Mouse (Mus musculus) cerebellum, adult (tissue): Measurements from ENCODE around the gene Mybbp1a.
"Not testable (repeated sequence)": the region's sequence is repeated elsewhere in the genome, so short reads cannot be mapped to it uniquely, and the experiment has no call there.

Source experiments
- ATAC-seq: cut with Nextera tagmentation; 2 replicates; pipeline ENCODE4 v1.9.2; 2017; ENCODE audit warnings: mild to moderate bottlenecking, moderate library complexity, mixed read lengths; ENCODE audit not compliant: insufficient number of reproducible peaks, low FRiP score, low TSS enrichment

Gene Mybbp1a

DNA sequence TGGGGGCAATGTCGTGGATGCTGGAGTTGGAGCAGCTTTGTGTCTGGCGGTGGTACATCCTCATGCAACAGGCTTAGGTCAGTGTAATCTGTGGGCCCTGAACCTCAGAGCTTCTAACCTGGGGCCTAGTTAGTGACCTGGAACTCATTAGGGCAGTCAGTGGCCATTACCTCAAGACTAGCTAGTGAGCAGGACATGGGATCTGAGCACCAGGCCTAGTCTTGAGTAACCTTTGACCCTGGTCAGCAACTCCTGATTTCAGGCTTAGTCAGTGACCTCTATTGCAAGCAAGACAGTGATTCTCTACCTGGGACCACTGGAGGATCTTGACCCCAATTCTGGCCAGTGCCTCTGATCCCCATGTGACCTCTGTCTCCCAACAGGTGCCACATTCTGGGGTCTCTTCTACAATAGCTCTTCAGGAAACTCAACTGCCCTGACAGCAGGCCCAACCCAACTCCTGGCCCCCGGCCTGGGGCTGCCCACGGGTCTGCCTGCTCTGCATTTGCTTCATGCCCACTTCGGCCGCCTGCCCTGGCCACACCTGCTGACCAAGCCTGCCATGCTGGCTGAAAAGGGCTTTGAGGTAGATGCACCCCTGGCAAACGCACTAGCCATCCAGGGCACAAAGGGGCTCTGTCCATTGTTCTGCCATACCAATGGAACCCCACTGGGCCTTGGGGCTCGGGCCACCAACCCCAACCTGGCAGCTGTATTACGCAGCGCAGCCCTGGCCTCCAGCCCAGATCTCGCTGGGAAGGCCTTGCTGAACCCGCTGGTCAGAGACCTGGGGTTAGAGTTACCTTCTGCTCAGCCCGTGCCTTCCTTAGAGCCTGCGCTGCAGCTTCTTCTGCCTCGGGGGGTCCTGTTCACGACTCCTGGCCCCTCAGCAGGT lies 4.2 kb upstream of the Mybbp1a start:
- no peak for ATAC-seq

DNA sequence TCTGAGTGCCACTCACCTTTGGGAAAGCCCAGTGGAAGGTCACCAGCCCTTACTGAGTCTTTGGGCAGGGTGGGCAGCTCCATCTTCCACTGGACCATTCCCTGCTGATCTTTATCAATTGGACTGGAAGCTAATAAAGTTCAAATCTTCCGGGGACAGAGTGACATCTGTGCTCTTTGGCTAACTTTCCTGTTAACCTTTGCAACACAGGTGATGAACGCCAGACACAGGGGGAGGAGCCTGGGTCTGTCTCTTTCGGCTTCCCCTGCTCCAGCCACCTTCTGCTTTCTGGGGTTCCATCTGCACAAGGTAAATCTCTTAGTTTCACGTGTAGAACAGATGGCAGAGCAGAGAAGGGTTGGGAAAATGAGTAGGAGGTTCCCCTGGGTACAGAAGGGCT lies 2.7 kb upstream of the Mybbp1a start:
- no peak for ATAC-seq

GRCm38 (mm10) chr11:72440597-72440964 lies 574 bp upstream of the Mybbp1a start:
- ATAC-seq = not testable (repeated sequence)

DNA sequence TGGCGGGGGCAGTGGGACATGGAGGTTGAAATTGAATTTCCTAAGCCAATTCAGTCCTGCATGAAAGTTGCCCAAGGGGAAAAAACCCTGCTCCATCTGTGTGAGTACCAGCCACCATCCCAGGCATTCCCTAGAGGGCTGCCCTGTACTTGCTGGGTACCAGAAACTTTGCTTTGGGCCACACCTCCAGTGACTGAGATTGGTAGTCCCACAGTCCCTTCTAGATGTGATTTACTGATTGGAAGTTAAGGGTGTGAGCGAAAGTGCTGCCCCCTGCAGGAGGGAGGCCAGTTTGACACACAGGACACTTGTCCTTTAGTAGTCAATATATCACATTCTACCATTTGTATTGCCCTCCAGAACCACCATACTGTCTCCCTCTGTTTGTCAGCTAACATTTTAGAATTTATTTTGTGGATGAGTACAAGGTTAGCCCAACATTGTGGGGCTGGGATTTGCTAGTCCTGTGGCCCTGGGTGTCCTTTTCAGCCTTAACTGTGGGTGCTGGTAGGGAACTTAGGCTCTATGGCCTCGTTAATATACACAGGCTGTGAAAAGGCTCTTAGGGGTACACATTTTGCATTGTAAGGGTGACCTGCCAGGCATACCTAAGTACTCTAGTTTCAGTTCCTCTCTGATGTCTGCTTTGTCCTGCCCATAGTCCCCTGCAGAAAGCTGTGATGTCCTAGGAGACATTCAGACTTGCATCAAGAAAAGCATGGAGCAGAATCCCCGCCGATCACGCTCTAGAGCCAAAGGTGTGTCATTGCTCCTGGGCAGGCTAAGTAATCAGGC lies 5.4 kb downstream of the Mybbp1a start:
- no peak for ATAC-seq

GRCm38 (mm10) chr11:72447475-72447874 lies 6.3 kb downstream of the Mybbp1a start:
- ATAC-seq = no peak

DNA sequence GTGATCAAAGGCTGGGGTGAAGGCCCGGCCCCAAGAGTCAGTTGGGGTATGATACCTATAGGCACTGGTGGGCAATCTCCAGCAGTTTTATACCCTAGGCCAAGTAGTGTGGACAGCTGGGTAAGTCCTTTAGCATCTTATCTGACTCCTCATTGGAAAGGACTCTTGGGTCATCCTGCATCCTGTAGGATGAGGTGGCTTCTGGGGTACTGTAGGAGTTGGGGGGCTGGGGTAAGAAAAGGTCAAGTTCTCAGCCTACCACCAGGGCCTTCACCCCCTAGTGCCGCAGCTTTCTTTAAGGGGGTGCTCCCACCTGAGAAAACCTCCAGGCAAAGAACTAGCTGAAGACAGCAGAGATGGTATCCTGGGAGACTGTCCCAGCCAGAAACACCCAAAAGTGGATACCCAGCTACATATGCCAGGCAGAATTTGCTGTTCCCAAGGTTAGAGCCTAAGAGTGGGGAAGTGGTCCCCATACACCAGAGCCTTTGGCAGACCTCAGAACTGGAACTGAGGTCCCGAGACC lies 11.0 kb downstream of the Mybbp1a start:
- no peak for ATAC-seq

DNA sequence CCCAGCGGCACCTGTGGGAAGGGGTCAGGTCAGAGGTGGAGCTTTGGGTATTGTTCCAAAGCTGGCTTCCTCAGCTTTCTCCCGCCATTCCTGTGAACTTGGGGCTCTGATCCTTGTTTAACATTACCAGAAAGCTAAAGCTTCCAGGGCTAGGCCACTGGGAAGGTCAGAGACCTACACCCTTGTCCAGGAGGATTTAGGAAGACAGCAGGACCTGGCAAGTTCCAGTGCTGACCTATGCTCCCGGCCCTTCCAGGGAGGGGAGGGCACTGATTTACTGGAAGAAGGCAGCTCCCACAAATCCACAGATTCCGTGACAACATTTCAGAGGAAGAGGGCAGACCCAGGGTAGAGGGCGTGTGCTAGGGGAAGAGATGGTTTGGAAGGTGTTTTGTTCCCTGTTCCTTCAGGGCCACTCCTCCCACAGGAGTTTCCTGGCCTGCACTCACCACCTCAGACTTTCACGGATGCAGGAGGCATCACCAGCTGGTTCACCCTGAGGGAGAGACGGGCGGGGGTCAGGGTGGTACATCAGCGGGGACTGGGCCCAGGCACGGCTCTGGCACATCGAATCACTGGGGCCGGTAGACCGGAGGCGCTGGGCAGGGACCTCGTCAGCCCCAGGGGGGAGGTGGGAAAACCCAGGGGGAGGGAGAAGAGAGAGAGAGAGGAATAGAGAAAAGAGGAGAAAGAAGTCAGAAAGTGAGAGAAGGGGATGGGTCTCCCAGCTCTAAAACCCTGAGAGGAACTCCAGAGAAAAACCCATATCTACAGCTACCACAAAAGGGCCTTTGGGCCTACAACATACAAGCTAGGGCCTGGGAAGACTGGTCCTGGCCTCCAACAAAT lies 12.2 kb downstream of the Mybbp1a start:
- ATAC-seq = no peak

DNA sequence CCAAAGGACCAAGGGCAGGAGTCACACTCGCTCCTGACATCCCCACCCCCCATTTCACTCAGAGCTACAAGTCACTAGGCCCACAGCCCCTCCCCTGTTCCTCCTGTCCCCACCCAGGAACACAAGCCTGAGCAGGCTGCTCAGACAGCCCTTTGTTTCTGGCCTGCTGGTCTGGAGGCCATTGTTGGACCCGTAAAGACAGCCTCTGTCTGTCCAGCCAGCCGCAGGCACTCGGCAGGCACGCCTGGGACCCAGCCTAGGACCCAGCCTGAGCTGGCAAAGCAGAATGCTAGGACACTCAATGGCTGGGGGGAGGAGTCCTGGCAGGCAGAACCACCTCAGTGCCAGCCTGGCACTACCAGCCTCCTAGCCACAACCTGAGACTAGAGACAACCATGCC lies 14.5 kb downstream of the Mybbp1a start:
- ATAC-seq = no peak

DNA sequence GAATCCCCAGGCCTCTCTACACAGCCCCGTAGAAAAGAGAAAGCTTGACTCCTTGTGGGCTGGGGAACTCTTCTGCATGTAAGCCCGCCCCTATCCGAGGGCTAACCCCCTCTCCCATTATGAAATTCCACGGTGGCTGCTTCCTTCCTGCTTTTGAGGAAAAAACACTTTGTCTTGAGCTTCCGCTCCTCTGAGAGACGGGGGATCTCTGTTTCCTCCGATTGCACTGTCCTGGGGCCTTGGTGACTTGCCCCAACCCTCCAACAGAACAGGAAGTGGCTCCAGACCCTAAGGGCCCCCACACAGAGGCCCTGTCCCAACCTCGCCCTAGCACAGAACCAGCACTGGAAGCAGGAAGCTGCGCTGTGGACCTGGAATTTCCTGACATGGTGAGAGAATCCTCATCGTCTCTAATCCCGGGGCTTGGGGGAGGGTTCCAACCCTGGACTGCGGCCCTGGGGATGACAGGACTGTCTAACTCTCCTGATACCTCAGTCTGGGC lies 16.9 kb downstream of the Mybbp1a start:
- ATAC-seq = no peak

- no peak for ATAC-seq
Observed at GRCm38 (mm10) chr11:72458502-72458901, 17.3 kb downstream of the Mybbp1a start.

DNA sequence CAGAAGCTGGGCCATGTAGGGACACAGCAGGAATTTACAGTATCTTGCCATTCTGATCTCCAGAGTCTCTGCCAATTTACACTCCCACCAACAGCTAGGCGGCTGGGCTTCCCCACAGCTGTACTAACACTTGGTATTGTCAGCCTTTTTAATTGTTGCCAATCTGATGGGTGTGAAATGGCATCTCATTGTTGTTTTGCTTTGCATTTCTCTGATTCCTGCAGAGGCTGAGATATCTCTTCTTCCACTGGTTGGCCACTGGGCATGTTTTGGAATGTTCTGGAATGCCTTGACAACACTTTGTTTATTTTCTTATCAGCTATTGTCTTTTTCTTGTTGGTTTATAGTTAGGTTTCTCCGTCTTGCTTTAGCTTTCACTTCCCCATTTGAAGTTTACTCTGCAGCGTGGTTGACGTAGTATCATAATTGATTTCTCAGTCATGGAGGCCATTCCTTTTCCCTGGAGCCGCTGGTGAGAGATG lies 20.4 kb downstream of the Mybbp1a start:
- ATAC-seq = no peak

- no peak for ATAC-seq
Observed at GRCm38 (mm10) chr11:72464821-72465220, 23.7 kb downstream of the Mybbp1a start.

DNA sequence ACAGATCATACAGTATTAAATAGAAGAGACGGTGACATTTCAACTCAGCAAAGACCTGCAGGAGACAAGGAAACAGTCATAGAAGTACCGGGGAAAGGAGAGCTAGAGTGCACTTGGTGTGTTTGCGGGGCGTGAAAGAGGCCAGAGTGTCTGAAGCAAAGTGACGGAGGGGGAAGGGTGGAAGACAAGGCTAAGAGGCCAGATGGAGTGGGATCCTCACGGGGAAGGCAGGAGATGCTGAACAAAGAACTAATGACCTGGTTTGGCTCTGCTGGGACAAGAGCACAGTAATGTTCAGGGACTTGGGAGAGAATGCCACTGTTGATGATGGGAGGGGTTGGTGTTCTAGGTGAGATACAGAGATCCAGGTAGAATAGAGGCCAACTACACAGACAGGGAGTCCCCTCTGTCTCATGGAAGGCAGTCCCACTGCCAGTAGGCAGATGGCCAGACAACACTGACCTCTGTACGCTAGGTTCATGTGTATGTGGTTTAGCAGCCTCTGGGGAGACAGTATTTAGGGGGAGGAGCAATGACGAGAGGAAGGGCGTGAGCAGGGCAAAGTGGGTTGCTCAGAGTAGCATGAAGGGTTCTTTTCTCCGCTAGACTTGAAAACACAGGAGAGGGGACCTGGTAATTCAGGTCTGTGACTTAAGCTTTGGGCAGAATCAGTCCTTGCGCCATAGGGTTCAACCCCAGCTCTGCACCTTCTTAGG lies 25.0 kb downstream of the Mybbp1a start:
- ATAC-seq = no peak

DNA sequence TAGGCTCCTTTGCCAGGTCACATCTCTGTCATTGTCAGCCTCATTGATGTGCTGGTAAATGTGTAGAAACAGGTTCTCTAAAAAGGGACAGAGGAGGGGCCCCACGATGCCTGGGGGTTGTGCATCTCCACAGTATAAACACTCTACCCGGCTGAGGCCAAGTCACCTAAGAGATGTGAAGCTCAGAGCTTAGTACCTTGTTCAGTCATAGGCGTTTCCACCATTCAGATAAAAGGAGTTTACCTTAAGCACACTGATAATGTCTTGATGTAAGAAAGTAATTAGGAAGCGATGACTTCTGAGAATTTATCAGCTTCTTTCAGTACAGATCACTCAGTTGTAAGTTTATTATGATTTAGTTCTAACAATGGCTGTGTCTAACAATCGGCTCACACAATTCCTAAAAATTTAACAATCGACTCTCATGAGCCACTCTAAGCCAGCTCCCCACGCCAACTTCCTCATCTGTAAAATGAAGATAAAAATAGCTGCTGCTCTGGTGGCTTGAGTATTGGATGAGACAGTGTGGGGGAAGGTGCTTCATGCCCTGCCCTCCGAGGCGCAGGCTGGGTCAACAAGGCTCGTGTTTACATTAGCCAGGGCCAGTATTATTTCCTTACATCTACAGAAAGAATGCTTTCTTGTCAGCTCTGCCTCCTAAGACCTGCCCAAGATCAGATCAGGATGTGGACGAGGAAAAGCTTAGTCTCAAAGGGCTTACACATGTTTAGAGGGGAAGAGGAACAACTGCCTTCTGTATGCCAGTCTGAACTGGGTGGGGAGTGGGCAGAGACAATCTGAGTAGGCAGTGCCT lies 25.7 kb downstream of the Mybbp1a start:
- ATAC-seq = no peak

- no peak for ATAC-seq
Observed at GRCm38 (mm10) chr11:72468525-72468924, 27.4 kb downstream of the Mybbp1a start.

GRCm38 (mm10) chr11:72469217-72469616 lies 28.1 kb downstream of the Mybbp1a start:
- no peak for ATAC-seq

- no peak for ATAC-seq
Observed at GRCm38 (mm10) chr11:72470004-72470403, 28.8 kb downstream of the Mybbp1a start.

DNA sequence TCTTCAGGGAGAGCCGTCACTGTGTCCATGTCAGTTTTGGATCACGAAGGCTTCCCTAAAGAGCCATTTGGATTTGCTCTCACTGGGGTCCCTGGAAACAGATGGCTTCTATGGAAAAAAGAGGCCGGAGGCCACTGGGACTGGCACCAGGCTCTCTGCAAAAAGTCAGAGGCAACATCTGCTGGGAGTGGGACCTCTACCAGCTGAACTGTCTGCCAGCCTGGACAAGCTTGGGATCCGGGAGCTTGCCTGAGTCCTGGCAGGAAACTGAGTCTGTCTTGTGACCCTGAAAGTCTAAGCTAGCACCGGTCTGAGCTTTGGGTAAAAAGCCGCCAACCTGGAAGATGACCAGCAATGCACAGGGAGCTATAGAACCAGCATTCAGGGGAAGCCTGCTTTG lies 30.2 kb downstream of the Mybbp1a start:
- ATAC-seq = no peak

DNA sequence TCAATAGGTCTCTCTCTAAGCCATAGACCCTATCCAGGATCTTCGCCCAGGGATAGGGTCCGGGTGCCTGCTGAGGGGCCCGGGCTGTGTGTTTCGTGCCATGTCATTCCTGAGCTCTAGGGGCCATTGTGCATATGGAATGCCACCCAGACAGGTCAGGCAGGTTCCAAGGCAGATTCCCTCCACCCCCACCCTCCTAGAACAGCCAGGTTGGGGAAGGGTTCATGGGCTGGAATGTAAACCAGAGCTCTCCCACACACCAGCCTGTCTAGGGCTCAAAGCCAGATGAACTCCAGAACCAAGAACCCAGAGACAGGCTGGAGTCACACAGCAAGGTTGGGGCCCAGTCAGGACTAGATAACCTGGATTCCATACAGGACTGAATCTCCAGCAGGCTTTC lies 32.4 kb downstream of the Mybbp1a start:
- no peak for ATAC-seq
